Mouse (Mus musculus) heart, adult 18-20 months (tissue): ENCODE measurements around the gene Rsph6a. TPM values are rescaled to one million over a fixed set of nuclear protein-coding genes. Genes with fewer than 3 reads are reported as not detected.

Experiments used
- DNase-seq, 2 experiments: peaks; one replicate each; pipeline ENCODE4 v3.0.0; 2021 to 2022; ENCODE audit warnings: mixed read lengths in 1 of 2
- total RNA-seq, 2 experiments: library from RNA; stranded (reverse); gene quantifications; 2 replicates each; pipeline ENCODE4 v1.2.3; 2021

The Rsph6a gene
- total RNA-seq, 2 experiments from 2014 or later: not detected

- DNase-seq: no peak
Measured at GRCm38 (mm10) chr7:19080451-19080950, 26.0 kb downstream of the Rsph6a start.

GRCm38 (mm10) chr7:19082171-19082570 lies 27.7 kb downstream of the Rsph6a start:
- peak in 1 of 2 experiments; percentile 41 for DNase-seq

- DNase-seq: peak; percentile 87 to 92
Measured at GRCm38 (mm10) chr7:19083096-19083495, 28.6 kb downstream of the Rsph6a start.

GRCm38 (mm10) chr7:19083701-19084100 lies 29.2 kb downstream of the Rsph6a start, which contains the start of gene Dmpk:
Dmpk (plus strand) TSS chr7:19083849.
- DNase-seq: peak; percentile 74 to 77

- DNase-seq: peak; percentile 55 to 65
Measured at GRCm38 (mm10) chr7:19084277-19084771, 29.8 kb downstream of the Rsph6a start.

GRCm38 (mm10) chr7:19084921-19085473 lies 30.5 kb downstream of the Rsph6a start:
- no peak for DNase-seq

- no peak for DNase-seq
Measured at GRCm38 (mm10) chr7:19085495-19085894, 31.0 kb downstream of the Rsph6a start.

- DNase-seq: peak; percentile 66 to 75
Measured at GRCm38 (mm10) chr7:19086042-19086441, 31.6 kb downstream of the Rsph6a start.

- no peak for DNase-seq
Measured at GRCm38 (mm10) chr7:19086760-19087159, 32.3 kb downstream of the Rsph6a start.

GRCm38 (mm10) chr7:19088813-19089212 lies 34.3 kb downstream of the Rsph6a start:
- peak; percentile 64 to 83 for DNase-seq

- no peak for DNase-seq
Measured at GRCm38 (mm10) chr7:19091913-19092312, 37.4 kb downstream of the Rsph6a start.

- peak; percentile 79 to 81 for DNase-seq
Measured at GRCm38 (mm10) chr7:19092381-19093173, 38.1 kb downstream of the Rsph6a start.

GRCm38 (mm10) chr7:19093174-19093521 lies 38.7 kb downstream of the Rsph6a start:
- DNase-seq: peak; percentile 91 to 92

- DNase-seq: peak; percentile 97 to 98
Measured at GRCm38 (mm10) chr7:19093537-19094385, 39.3 kb downstream of the Rsph6a start.

GRCm38 (mm10) chr7:19094471-19094825 lies 40.0 kb downstream of the Rsph6a start, which contains the start of gene Six5:
Six5 (plus strand) TSS chr7:19094594.
- DNase-seq: no peak

GRCm38 (mm10) chr7:19094826-19095750 lies 40.6 kb downstream of the Rsph6a start:
- DNase-seq: peak; percentile 59 to 65

- peak; percentile 70 to 75 for DNase-seq
Measured at GRCm38 (mm10) chr7:19095751-19096110, 41.2 kb downstream of the Rsph6a start.

- DNase-seq: no peak
Measured at GRCm38 (mm10) chr7:19096421-19096976, 42.0 kb downstream of the Rsph6a start.

GRCm38 (mm10) chr7:19097217-19097616 lies 42.7 kb downstream of the Rsph6a start:
- peak in 1 of 2 experiments; percentile 21 for DNase-seq

GRCm38 (mm10) chr7:19097863-19098262 lies 43.4 kb downstream of the Rsph6a start:
- peak; percentile 66 to 70 for DNase-seq

- no peak for DNase-seq
Measured at GRCm38 (mm10) chr7:19098811-19099210, 44.3 kb downstream of the Rsph6a start.
